Mouse (Mus musculus) hindbrain, embryonic 13.5 days (tissue): Measurements from ENCODE around the gene Rrbp1. TPM values are rescaled to one million over a fixed set of nuclear protein-coding genes. Genes with fewer than 3 reads are reported as not detected.

Source experiments
- ATAC-seq: fragments of 200-750 bp; cut with Nextera tagmentation; 2 replicates; pipeline ENCODE4 v1.8.0; 2017; ENCODE audit warnings: moderate TSS enrichment; ENCODE audit not compliant: low FRiP score
- H3K27ac ChIP-seq: fragments of 300-500 bp; sonication (generic); 2 replicates; pipeline ENCODE4 v1.5.1; 2015; ENCODE audit warnings: inconsistent platforms, mild to moderate bottlenecking, moderate library complexity
- H3K27me3 ChIP-seq: fragments of 300-500 bp; sonication (generic); 2 replicates; pipeline ENCODE4 v1.6.1; 2015; ENCODE audit warnings: mild to moderate bottlenecking, inconsistent platforms
- H3K36me3 ChIP-seq: fragments of 300-500 bp; sonication (generic); 2 replicates; pipeline ENCODE4 v1.6.1; 2015; ENCODE audit warnings: mild to moderate bottlenecking, inconsistent platforms
- H3K4me1 ChIP-seq: fragments of 300-500 bp; sonication (generic); replicated peaks from 2 replicates; pipeline ENCODE4 v1.6.1; 2015; ENCODE audit warnings: inconsistent platforms
- H3K4me2 ChIP-seq: fragments of 300-500 bp; sonication (generic); 2 replicates; pipeline ENCODE4 v1.6.1; 2015; ENCODE audit warnings: inconsistent platforms, mild to moderate bottlenecking, moderate library complexity
- H3K4me3 ChIP-seq: fragments of 300-500 bp; sonication (generic); 2 replicates; pipeline ENCODE4 v1.5.1; 2015; ENCODE audit warnings: mild to moderate bottlenecking, inconsistent platforms
- H3K9ac ChIP-seq: fragments of 300-500 bp; sonication (generic); 2 replicates; pipeline ENCODE4 v1.6.1; 2015; ENCODE audit warnings: mild to moderate bottlenecking, inconsistent platforms
- H3K9me3 ChIP-seq: fragments of 300-500 bp; sonication (generic); 2 replicates; pipeline ENCODE4 v1.6.1; 2016; ENCODE audit warnings: inconsistent platforms
- WGBS: fragments of 180-500 bp; shearing (Covaris S2); methylation state at CpG from one replicate; pipeline ENCODE4 v1.1.7; 2015; 5-methylcytosine and 5-hydroxymethylcytosine counted together
- polyA plus RNA-seq: library from polyadenylated mRNA; unstranded; fragments of >200 nt; fragmentation: Nextera tagmentation; extraction: Ambion mirVana; gene quantifications from 2 replicates; pipeline ENCODE4 v1.2.1, GENCODE M21; 2015

Gene Rrbp1
- polyA plus RNA-seq, 1 experiment from 2014 or later: 37.3 TPM

GRCm38 (mm10) chr2:143929607-143930311, 81.3 kb downstream of the Rrbp1 start:
- Histone ChIP-seq H3K4me3 (no peak overlapping the region), H3K27ac (no peak overlapping the region), H3K27me3 (no peaks in the 10 kb centered on the region), H3K4me1 (peaks cover 20% of the 10 kb centered on the region), H3K9ac (no peak overlapping the region), H3K36me3 (no peaks in the 10 kb centered on the region), H3K4me2 (no peak overlapping the region), H3K9me3 (no peaks in the 10 kb centered on the region)
- WGBS: 50% methylated on average over 3 of the region's 3 CpGs
- no peak for ATAC-seq

- Histone ChIP-seq H3K27me3 (no peaks in the 10 kb centered on the region), H3K9ac (no peak overlapping the region), H3K36me3 (no peaks in the 10 kb centered on the region), H3K4me2 (no peak overlapping the region), H3K4me3 (no peak overlapping the region), H3K27ac (no peak overlapping the region), H3K4me1 (peaks cover 21% of the 10 kb centered on the region), H3K9me3 (no peaks in the 10 kb centered on the region)
- WGBS: 97% methylated on average over 6 of the region's 6 CpGs
- no peak for ATAC-seq
These were observed 85.2 kb downstream of the Rrbp1 start for GRCm38 (mm10) chr2:143925826-143926225.

GRCm38 (mm10) chr2:143924085-143924484, 87.0 kb downstream of the Rrbp1 start:
- H3K9me3 ChIP-seq: no peaks in the 10 kb centered on the region
- no peaks in the 10 kb centered on the region for H3K36me3 ChIP-seq
- H3K4me2 ChIP-seq: no peak overlapping the region
- WGBS: 69% methylated on average over 7 of the region's 7 CpGs
- no peak overlapping the region for H3K9ac ChIP-seq
- ATAC-seq: no peak
- H3K27me3 ChIP-seq: no peaks in the 10 kb centered on the region
- H3K27ac ChIP-seq: no peak overlapping the region
- H3K4me1 ChIP-seq: peaks cover 27% of the 10 kb centered on the region
- H3K4me3 ChIP-seq: no peak overlapping the region

GRCm38 (mm10) chr2:143918831-143919502, 92.1 kb downstream of the Rrbp1 start:
- Histone ChIP-seq H3K9me3 (no peaks in the 10 kb centered on the region), H3K9ac (no peak overlapping the region), H3K4me3 (no peak overlapping the region), H3K27ac (no peak overlapping the region), H3K4me1 (peaks cover 49% of the 10 kb centered on the region), H3K36me3 (no peaks in the 10 kb centered on the region), H3K27me3 (no peaks in the 10 kb centered on the region), H3K4me2 (no peak overlapping the region)
- no peak for ATAC-seq
- WGBS: 66% methylated on average over 4 of the region's 4 CpGs

- 85% methylated on average over 5 of the region's 5 CpGs for WGBS
- H3K4me3 ChIP-seq: peak overlapping the region; percentile 80; the same call in 1 of the 2 replicates
These were observed 93.4 kb downstream of the Rrbp1 start for GRCm38 (mm10) chr2:143917622-143918021.

GRCm38 (mm10) chr2:143916229-143916628, 94.8 kb downstream of the Rrbp1 start:
- Histone ChIP-seq H3K4me1 (peaks cover 48% of the 10 kb centered on the region), H3K9me3 (no peaks in the 10 kb centered on the region), H3K27ac (peak overlapping the region; percentile 98), H3K4me3 (peak overlapping the region; percentile 80), H3K27me3 (no peaks in the 10 kb centered on the region), H3K36me3 (no peaks in the 10 kb centered on the region), H3K9ac (peak overlapping the region; percentile 90), H3K4me2 (peak overlapping the region; percentile 75)
- WGBS: 10% methylated on average over 5 of the region's 5 CpGs
- ATAC-seq: no peak

More at GRCm38 (mm10) chr2:143917622-143918021, 93.4 kb downstream of the Rrbp1 start:
- no peaks in the 10 kb centered on the region for H3K36me3 ChIP-seq
- no peak overlapping the region for H3K27ac ChIP-seq
- H3K4me1 ChIP-seq: peaks cover 48% of the 10 kb centered on the region
- H3K9me3 ChIP-seq: no peaks in the 10 kb centered on the region
- no peak overlapping the region for H3K9ac ChIP-seq
- H3K4me2 ChIP-seq: peak overlapping the region; percentile 75
- no peaks in the 10 kb centered on the region for H3K27me3 ChIP-seq
- no peak for ATAC-seq

- peak; percentile 57 for ATAC-seq
- under 1% methylated on average over 32 of the region's 32 CpGs for WGBS
- H3K36me3 ChIP-seq: no peaks in the 10 kb centered on the region
These were observed 95.4 kb downstream of the Rrbp1 start for GRCm38 (mm10) chr2:143915600-143916135.

GRCm38 (mm10) chr2:143914760-143915599, 96.1 kb downstream of the Rrbp1 start, which contains the start of gene Dstn:
Gene Dstn (plus strand): TSS chr2:143915320.
- WGBS: under 1% methylated on average over 71 of the region's 71 CpGs
- H3K27ac ChIP-seq: peak within 1 kb of the TSS; percentile 98
- H3K27me3 ChIP-seq: no peaks in the 10 kb centered on the region
- H3K9me3 ChIP-seq: no peaks in the 10 kb centered on the region
- H3K4me3 ChIP-seq: peak within 1 kb of the TSS; percentile 80
- H3K4me2 ChIP-seq: peak within 1 kb of the TSS; percentile 75
- H3K36me3 ChIP-seq: no peaks in the 10 kb centered on the region
- ATAC-seq: peak; percentile 97
- H3K4me1 ChIP-seq: peaks cover 40% of the 10 kb centered on the region
- peak within 1 kb of the TSS; percentile 90 for H3K9ac ChIP-seq

More at GRCm38 (mm10) chr2:143915600-143916135, 95.4 kb downstream of the Rrbp1 start:
- Histone ChIP-seq H3K9me3 (no peaks in the 10 kb centered on the region), H3K27ac (peak overlapping the region; percentile 98), H3K4me2 (peak overlapping the region; percentile 75), H3K4me3 (peak overlapping the region; percentile 80), H3K27me3 (no peaks in the 10 kb centered on the region), H3K9ac (peak overlapping the region; percentile 90), H3K4me1 (peaks cover 43% of the 10 kb centered on the region)

GRCm38 (mm10) chr2:143914221-143914620, 96.8 kb downstream of the Rrbp1 start:
- H3K36me3 ChIP-seq: no peaks in the 10 kb centered on the region
- peak overlapping the region; percentile 98 for H3K27ac ChIP-seq
- H3K9me3 ChIP-seq: no peaks in the 10 kb centered on the region
- peak overlapping the region; percentile 75 for H3K4me2 ChIP-seq
- ATAC-seq: no peak
- H3K4me1 ChIP-seq: peaks cover 33% of the 10 kb centered on the region
- peak overlapping the region; percentile 80 for H3K4me3 ChIP-seq
- no peaks in the 10 kb centered on the region for H3K27me3 ChIP-seq
- 10% methylated on average over 10 of the region's 10 CpGs for WGBS
- H3K9ac ChIP-seq: peak overlapping the region; percentile 90

GRCm38 (mm10) chr2:143912199-143912598, 98.9 kb downstream of the Rrbp1 start:
- H3K4me1 ChIP-seq: peaks cover 15% of the 10 kb centered on the region
- WGBS: 91% methylated on average over 2 of the region's 2 CpGs

GRCm38 (mm10) chr2:143909230-143909629, 101.8 kb downstream of the Rrbp1 start:
- 88% methylated on average over 2 of the region's 2 CpGs for WGBS
- ATAC-seq: no peak
- Histone ChIP-seq H3K36me3 (no peaks in the 10 kb centered on the region), H3K27me3 (no peaks in the 10 kb centered on the region), H3K9me3 (no peaks in the 10 kb centered on the region), H3K9ac (no peak overlapping the region), H3K4me2 (no peak overlapping the region), H3K4me1 (peaks cover 4% of the 10 kb centered on the region; the same call in 1 of the 2 replicates), H3K4me3 (no peak overlapping the region), H3K27ac (no peak overlapping the region)

More at GRCm38 (mm10) chr2:143912199-143912598, 98.9 kb downstream of the Rrbp1 start:
- no peak for ATAC-seq
- H3K9ac ChIP-seq: no peak overlapping the region
- H3K27me3 ChIP-seq: no peaks in the 10 kb centered on the region
- no peak overlapping the region for H3K4me3 ChIP-seq
- H3K9me3 ChIP-seq: no peaks in the 10 kb centered on the region
- no peak overlapping the region for H3K27ac ChIP-seq
- no peaks in the 10 kb centered on the region for H3K36me3 ChIP-seq
- no peak overlapping the region for H3K4me2 ChIP-seq

- no peak overlapping the region for H3K9ac ChIP-seq
- H3K4me2 ChIP-seq: no peak overlapping the region
- no peaks in the 10 kb centered on the region for H3K27me3 ChIP-seq
- no peaks in the 10 kb centered on the region for H3K36me3 ChIP-seq
- no peak overlapping the region for H3K4me3 ChIP-seq
- WGBS: 85% methylated on average over 5 of the region's 5 CpGs
- H3K4me1 ChIP-seq: no peaks in the 10 kb centered on the region
- H3K9me3 ChIP-seq: no peaks in the 10 kb centered on the region
- no peak for ATAC-seq
- no peak overlapping the region for H3K27ac ChIP-seq
These were observed 106.2 kb downstream of the Rrbp1 start for GRCm38 (mm10) chr2:143904896-143905295.
